Comparison of ENCODE assay signal across 8 mouse cellular contexts in genomic region chr6:94053920-94054319, GRCm38 (mm10).
DNase-seq lines count a peak whose midpoint lies in the region; ATAC-seq and TF ChIP-seq lines count a peak whose summit lies in the region.
"Had no signal": no experiment of that assay in that cellular context is flagged by ENCODE, and none has a peak within 500 bp of the region (broad histone marks: within the 10 kb centered on the region; RNA-seq: fewer than 3 reads in every experiment).

No protein-coding gene starts in this region.

- no peak overlapping the region for H3K9ac ChIP-seq in midbrain, embryonic 14.5 days (replicated peaks; ENCODE audit: low read length)
- no peak overlapping the region for H3K9ac ChIP-seq in midbrain, embryonic 13.5 days (replicated peaks)
- H3K9ac ChIP-seq in kidney, embryonic 14.5 days (ENCODE audit: low read depth, low read length): no peak overlapping the region
- H3K9ac ChIP-seq in lung, embryonic 14.5 days: no peak overlapping the region
- H3K9ac ChIP-seq: embryonic facial prominence, embryonic 13.5 days had no signal

- peak; percentile 80 for DNase-seq in midbrain, embryonic 14.5 days
- peak; percentile 73 for DNase-seq in adrenal gland, postnatal 10 days
- peak; percentile 24 to 33 for DNase-seq in cerebellum, postnatal 36 days
- peak; percentile 62 for DNase-seq in lung, embryonic 14.5 days
- peak; percentile 53 for DNase-seq in testis, postnatal 10 days (ENCODE audit: low spot score)

- no peaks in the 10 kb centered on the region for H3K4me1 ChIP-seq in midbrain, embryonic 14.5 days (ENCODE audit: control insufficient read depth, insufficient read depth, low read length)
- H3K4me1 ChIP-seq in midbrain, embryonic 13.5 days (replicated peaks): no peaks in the 10 kb centered on the region
- H3K4me1 ChIP-seq in kidney, embryonic 14.5 days (ENCODE audit: control insufficient read depth, insufficient read depth, low read length): no peaks in the 10 kb centered on the region
- H3K4me1 ChIP-seq in lung, embryonic 14.5 days (ENCODE audit: insufficient read depth): no peaks in the 10 kb centered on the region

- H3K4me2 ChIP-seq in midbrain, embryonic 14.5 days (ENCODE audit: low read length): no peak overlapping the region
- H3K4me2 ChIP-seq in midbrain, embryonic 13.5 days (replicated peaks): no peak overlapping the region
- no peak overlapping the region for H3K4me2 ChIP-seq in kidney, embryonic 14.5 days (replicated peaks; ENCODE audit: low read depth, low read length)
- no peak overlapping the region for H3K4me2 ChIP-seq in lung, embryonic 14.5 days
- H3K4me2 ChIP-seq: embryonic facial prominence, embryonic 13.5 days had no signal

- no peaks in the 10 kb centered on the region for H3K9me3 ChIP-seq in midbrain, embryonic 14.5 days (ENCODE audit: control insufficient read depth, low read length)
- no peaks in the 10 kb centered on the region for H3K9me3 ChIP-seq in midbrain, embryonic 13.5 days
- no peaks in the 10 kb centered on the region for H3K9me3 ChIP-seq in kidney, embryonic 14.5 days (ENCODE audit: control insufficient read depth, low read length)
- H3K9me3 ChIP-seq in lung, embryonic 14.5 days (ENCODE audit: low read depth, low read length): no peaks in the 10 kb centered on the region
- H3K9me3 ChIP-seq: embryonic facial prominence, embryonic 13.5 days had no signal

- no peak overlapping the region for H3K27ac ChIP-seq in midbrain, embryonic 14.5 days (replicated peaks; ENCODE audit: low read depth, low read length)
- no peak overlapping the region for H3K27ac ChIP-seq in midbrain, embryonic 13.5 days
- H3K27ac ChIP-seq in kidney, embryonic 14.5 days (ENCODE audit: low read depth, low read length): no peak overlapping the region
- H3K27ac ChIP-seq in lung, embryonic 14.5 days (ENCODE audit: low read depth): no peak overlapping the region
- H3K27ac ChIP-seq: embryonic facial prominence, embryonic 13.5 days had no signal

- peak; percentile 63 for TF ChIP-seq CTCF in lung, embryonic 14.5 days (IDR thresholded peaks at IDR 0.05; ENCODE audit: low read depth)

- H3K27me3 ChIP-seq in midbrain, embryonic 14.5 days (ENCODE audit: control insufficient read depth, insufficient read depth, low read length): no peaks in the 10 kb centered on the region
- H3K27me3 ChIP-seq in midbrain, embryonic 13.5 days: no peaks in the 10 kb centered on the region
- no peaks in the 10 kb centered on the region for H3K27me3 ChIP-seq in kidney, embryonic 14.5 days (ENCODE audit: control insufficient read depth, insufficient read depth, low read length)
- H3K27me3 ChIP-seq in lung, embryonic 14.5 days (ENCODE audit: insufficient read depth, low read length): no peaks in the 10 kb centered on the region
- H3K27me3 ChIP-seq: embryonic facial prominence, embryonic 13.5 days had no signal

- H3K36me3 ChIP-seq in midbrain, embryonic 14.5 days (ENCODE audit: control insufficient read depth, insufficient read depth, low read length): no peaks in the 10 kb centered on the region
- no peaks in the 10 kb centered on the region for H3K36me3 ChIP-seq in midbrain, embryonic 13.5 days
- no peaks in the 10 kb centered on the region for H3K36me3 ChIP-seq in kidney, embryonic 14.5 days (ENCODE audit: control insufficient read depth, insufficient read depth, low read length)
- H3K36me3 ChIP-seq in lung, embryonic 14.5 days (ENCODE audit: insufficient read depth): no peaks in the 10 kb centered on the region

- no peak for ATAC-seq in midbrain, embryonic 14.5 days (ENCODE audit: low FRiP score, low TSS enrichment)
- no peak for ATAC-seq in midbrain, embryonic 13.5 days
- ATAC-seq in kidney, embryonic 14.5 days (ENCODE audit: low FRiP score, low TSS enrichment): 0 out of 2 replicates have a peak, but pooled peaks have one; percentile 55
- no peak for ATAC-seq in lung, embryonic 14.5 days (ENCODE audit: insufficient read depth)

- 10% methylated on average over 1 of the region's 1 CpGs for WGBS in midbrain, embryonic 14.5 days
- WGBS in midbrain, embryonic 13.5 days: 16% methylated on average over 1 of the region's 1 CpGs
- WGBS in kidney, embryonic 14.5 days: 21% methylated on average over 1 of the region's 1 CpGs
- WGBS in lung, embryonic 14.5 days: 39% methylated on average over 1 of the region's 1 CpGs

- no peak overlapping the region for H3K4me3 ChIP-seq in midbrain, embryonic 14.5 days (replicated peaks; ENCODE audit: low read depth, low read length)
- H3K4me3 ChIP-seq in midbrain, embryonic 13.5 days (replicated peaks): no peak overlapping the region
- H3K4me3 ChIP-seq in kidney, embryonic 14.5 days (ENCODE audit: low read length): no peak overlapping the region
- no peak overlapping the region for H3K4me3 ChIP-seq in lung, embryonic 14.5 days (ENCODE audit: low read depth, low read length)
- H3K4me3 ChIP-seq: embryonic facial prominence, embryonic 13.5 days had no signal

Comparison
In these comparisons a context has a peak if more than half of its experiments do, and no peak if none do; other contexts are left out.
1. DNase-seq: peak in every context shown above with its lines; median percentile 80 in midbrain, embryonic 14.5 days; 73 in adrenal gland, postnatal 10 days; 62 in lung, embryonic 14.5 days; 53 in testis, postnatal 10 days; 28 in cerebellum, postnatal 36 days.